Mouse (Mus musculus): ENCODE results near the gene Dusp12. TPM values are rescaled to one million over a fixed set of nuclear protein-coding genes. Genes with fewer than 3 reads are reported as not detected.

Dusp12 gene
- total RNA-seq (2021) = 10 to 100 TPM; 14.4 to 17.9 TPM

DNA sequence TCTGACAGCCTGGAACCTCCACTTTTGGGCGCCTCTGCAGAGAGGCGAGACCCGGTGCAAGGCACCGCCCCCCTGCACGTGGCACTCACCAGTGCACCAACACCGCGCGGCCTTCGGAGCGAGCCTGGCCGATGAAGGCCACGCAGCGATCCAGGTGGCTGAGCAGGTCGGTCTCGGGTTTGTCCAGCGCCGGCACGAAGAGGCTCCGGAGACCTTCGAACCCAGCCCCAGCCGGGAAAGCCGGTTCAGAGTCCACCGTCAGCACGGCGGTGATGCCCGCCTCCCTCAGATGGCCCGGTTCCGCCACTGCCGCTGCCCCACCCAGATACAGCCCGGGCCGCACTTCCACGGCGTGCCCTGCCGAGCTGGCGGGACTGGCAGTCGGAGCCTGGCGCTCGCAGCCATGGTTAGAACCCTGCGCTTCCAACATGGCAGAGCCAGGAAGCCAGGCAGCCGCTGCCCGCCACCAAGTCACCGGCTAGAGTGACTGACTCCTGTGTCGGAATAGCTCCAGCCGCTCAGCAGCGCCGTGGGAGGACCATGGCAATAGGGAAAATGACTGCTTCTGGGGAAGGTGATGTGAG lies at the start of gene Dusp12, which contains the start of gene Gm26620:
TSS of gene Dusp12 (minus strand) at position 563 of the 584 bp plus-strand sequence.
TSS of gene Gm26620 (plus strand) at position 88 of the 584 bp plus-strand sequence.
- intact Hi-C loops (cut with DNase I) = no loop called here
- peak; percentile 90 to 95 for DNase-seq (ENCODE audit: low spot score in 2 of 2)

DNA sequence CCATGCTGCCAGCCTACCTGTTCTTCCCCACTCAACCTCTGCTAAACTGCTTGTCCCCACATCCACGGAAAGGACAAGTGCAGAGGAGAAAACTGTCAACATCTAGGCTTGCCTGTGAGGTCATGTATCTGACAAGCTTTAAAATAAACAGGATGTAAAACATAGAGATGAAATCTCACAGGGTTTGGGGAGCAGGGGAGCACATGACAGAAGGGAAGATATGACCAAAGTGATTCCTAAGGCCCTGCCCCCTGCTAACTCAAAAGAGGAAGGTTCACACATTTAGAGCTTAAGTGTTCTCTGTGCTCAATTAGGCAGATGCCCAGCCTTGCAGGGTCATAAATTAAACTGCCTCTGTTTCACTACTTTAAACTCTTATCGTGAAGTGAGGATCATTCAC lies 49.0 kb upstream of the Dusp12 start:
- intact Hi-C loops (cut with DNase I) = no loop called here

DNA sequence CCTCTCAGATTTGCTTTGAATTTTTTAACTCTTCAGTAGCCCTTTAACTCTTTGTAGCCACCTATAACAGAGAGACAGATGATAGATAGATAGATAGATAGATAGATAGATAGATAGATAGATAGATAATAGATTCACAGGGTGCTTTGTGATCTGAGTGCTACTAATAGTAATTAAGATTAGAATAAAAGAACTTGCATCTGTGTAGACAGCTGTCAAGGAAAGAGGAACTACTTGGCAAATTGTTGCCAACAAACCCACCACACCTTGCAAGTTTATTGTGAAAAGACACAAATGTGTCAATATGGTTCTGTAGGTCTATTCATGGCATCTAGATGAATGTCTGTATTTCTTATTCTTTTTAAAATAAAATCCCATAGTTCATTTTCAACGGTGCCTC lies 48.6 kb upstream of the Dusp12 start:
- intact Hi-C loops (cut with DNase I) = no loop called here

More for the DNA sequence above, 49.0 kb upstream of the Dusp12 start:
- DNase-seq (ENCODE audit: low spot score in 2 of 2) = no peak

DNA sequence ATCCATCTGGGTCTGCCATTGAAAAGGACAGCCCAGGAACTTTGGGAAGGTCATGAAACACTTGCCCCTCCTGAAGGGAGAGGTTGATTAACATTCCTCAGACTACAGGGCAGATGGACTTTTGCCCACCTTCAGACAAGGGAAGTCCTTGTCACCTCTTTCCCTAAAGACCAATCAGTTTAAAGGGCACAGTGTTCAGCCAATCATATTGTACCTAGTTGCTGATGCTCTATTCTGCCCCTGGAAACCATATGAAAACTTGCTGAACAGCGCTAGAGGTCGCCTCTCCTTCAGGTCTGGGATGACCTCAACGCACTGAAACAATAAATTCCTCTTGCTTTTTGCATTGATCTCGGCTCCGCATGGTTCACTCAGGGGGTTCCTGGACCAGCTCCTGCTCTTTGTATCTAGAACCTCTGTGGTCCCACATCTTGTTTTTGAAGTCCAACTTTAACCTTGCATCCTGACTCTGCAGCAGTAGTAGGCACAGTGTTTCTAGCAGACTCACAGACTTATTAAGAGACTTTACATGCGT lies 48.1 kb upstream of the Dusp12 start:
- DNase-seq (ENCODE audit: low spot score in 2 of 2) = no peak
- intact Hi-C loops (cut with DNase I) = no loop called here

More for the DNA sequence above, 48.6 kb upstream of the Dusp12 start:
- no peak for DNase-seq (ENCODE audit: low spot score in 2 of 2)

DNA sequence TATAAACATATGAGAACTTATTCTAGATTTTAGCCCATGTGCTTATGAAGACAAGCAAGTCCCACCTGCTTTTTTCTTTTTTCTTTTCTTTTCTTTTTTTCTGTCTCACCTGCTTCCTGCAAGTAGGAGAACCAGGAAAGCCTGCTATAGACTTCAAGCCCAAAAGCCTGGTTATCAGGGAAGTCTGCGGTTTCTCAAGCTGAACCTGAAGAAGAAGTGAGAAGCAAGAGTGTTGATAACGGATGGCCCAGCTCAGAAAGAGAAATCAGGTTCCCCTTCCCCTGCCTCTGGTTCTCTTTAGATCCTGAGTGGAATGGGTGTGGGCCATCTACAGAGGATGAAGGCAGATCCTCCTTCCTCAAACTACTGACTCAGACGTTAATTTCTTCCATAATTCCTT lies 46.7 kb upstream of the Dusp12 start:
- intact Hi-C loops (cut with DNase I) = no loop called here
- no peak for DNase-seq (ENCODE audit: low spot score in 2 of 2)

DNA sequence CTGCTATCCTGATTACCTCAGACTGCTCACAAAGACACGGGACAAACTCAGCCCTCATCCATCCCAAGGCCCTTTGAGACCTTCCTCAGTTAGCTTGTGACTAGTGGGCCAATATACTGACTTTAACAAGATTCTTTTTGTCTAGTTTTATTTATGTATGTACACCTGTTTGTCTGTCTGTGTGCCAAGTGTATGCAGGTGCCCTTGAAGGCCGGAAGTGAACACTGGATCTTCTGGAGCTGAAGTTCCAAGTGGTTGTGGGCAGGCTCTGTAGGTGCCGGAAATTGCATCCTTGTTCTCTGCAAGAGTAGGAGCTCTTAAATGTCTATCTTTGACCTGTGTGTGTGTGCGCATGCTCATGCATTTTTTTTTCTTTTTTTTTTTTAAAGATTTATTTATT lies 43.9 kb upstream of the Dusp12 start:
- DNase-seq (ENCODE audit: low spot score in 2 of 2) = no peak
- intact Hi-C loops (cut with DNase I) = no loop called here

DNA sequence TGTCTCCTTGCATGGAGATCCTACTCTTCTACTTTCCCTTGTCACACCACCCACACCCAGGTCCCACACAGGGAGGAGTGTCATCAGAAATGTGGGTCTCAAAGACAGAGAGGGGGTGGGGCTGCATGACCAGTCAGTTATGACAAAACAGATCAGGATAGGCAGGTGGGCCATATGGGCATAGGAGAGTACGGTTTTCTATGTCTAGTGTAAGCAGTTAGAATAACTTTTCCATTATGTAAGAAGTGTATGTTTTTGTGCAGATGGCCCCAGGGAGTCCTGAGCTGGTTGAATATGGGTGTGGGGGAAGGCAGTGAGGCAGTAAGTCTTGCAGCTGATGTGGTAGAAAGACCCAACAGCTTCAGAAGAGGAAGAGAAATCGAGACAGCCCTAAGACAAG lies 43.1 kb upstream of the Dusp12 start:
- intact Hi-C loops (cut with DNase I) = no loop called here
- DNase-seq (ENCODE audit: low spot score in 2 of 2) = no peak

DNA sequence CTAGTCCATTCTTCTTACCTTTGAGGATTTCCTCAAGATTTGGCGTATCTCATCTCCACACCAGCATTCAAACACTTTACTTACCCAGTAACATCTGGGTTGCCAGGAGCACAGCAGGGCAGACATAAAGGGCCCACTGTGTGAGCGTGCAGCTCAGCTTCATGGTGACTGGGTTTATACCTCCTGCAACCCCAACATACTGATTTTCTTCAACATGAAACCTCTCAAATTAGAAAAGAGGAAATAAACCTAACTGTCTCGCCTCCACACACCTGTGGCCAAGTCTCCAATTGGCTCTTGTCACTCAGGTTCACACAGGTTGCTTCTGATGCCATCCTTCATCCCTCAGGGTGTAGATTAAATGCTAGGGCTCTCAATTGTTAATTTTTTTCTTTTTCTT lies 42.0 kb upstream of the Dusp12 start, which contains the start of gene Fcrla:
TSS of gene Fcrla (minus strand) at position 206 of the 400 bp plus-strand sequence.
- intact Hi-C loops (cut with DNase I) = no loop called here
- no peak for DNase-seq (ENCODE audit: low spot score in 2 of 2)

DNA sequence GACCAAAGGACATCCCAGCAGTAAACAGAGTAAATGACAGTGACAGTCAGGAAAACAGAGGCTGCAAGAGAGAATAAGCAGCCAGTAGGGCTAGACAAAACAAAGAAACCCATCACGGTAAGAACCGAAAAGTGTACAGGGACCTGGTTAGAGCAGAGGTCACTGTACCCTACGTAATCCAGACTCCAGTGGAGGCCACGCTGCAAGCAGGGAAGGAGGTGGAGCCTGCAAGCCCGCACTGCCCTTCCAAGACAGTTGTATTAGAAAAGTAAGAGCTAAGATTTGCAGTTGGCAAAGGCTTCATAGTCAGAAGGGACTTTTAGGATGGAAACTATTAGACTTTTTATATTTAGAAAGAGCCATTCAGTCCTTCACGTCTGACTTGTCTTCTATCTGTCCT lies 41.6 kb upstream of the Dusp12 start:
- DNase-seq (ENCODE audit: low spot score in 2 of 2) = no peak
- intact Hi-C loops (cut with DNase I) = no loop called here

DNA sequence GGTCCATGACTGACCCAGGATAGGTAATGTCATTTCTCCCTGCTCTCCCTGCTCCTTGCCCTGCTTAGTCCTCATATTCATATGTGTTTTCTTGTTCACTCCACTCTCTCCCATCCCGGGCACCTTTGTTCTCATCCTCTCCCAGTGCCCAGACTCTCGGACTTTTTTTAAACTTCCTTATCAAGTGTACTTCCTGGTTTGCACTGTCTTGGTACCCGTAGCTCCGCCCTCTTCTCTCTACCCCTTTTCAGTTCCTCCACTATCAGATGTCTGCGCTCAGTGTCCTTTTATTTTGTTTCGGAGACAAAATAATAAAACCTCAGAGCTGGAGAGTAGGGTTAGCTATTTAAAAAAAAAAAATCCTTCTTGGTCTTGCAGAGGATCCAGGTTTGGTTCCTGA lies 39.1 kb upstream of the Dusp12 start:
- intact Hi-C loops (cut with DNase I) = no loop called here
- peak in 1 of 2 experiments; percentile 18 for DNase-seq (ENCODE audit: low spot score in 2 of 2)

DNA sequence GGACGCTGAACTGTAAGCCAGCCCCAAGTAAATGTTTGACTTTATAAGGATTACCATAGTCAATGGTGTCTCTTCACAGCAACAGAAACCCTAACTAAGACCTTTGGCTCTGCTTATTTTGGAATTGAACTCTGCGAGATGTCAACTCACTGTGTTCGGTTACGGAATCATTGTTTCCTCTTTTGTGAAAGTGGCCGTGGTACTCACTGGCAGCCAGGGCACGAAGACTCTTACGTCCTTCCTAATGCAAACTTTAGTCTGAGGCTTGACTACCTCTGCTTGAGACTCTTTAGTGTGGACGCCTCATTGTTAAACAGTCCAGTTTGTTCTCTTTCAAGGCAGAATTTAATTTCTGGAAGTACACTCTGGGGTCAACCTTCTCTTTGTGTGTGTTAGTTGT lies 34.0 kb upstream of the Dusp12 start:
- DNase-seq (ENCODE audit: low spot score in 2 of 2) = no peak
- intact Hi-C loops (cut with DNase I) = no loop called here

DNA sequence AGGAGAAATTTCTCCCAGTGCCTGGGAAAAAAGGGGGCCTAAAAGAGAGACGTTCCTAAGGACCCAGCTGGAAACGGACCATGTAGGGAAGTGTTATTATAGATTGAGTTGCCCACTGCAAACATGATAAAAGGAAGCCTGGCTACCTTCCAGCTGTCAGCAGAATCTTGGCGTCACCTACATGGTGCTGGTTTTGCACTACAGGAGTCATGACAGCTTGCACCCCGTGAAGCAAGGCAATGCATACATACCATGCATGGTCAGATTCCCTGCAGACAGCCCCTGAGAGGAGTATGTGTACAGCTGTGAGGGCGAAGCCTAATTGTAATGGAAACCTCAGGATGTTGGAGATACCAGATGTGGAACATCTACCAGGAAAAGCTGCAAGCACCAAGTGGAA lies 30.3 kb upstream of the Dusp12 start:
- intact Hi-C loops (cut with DNase I) = no loop called here
- no peak for DNase-seq (ENCODE audit: low spot score in 2 of 2)

DNA sequence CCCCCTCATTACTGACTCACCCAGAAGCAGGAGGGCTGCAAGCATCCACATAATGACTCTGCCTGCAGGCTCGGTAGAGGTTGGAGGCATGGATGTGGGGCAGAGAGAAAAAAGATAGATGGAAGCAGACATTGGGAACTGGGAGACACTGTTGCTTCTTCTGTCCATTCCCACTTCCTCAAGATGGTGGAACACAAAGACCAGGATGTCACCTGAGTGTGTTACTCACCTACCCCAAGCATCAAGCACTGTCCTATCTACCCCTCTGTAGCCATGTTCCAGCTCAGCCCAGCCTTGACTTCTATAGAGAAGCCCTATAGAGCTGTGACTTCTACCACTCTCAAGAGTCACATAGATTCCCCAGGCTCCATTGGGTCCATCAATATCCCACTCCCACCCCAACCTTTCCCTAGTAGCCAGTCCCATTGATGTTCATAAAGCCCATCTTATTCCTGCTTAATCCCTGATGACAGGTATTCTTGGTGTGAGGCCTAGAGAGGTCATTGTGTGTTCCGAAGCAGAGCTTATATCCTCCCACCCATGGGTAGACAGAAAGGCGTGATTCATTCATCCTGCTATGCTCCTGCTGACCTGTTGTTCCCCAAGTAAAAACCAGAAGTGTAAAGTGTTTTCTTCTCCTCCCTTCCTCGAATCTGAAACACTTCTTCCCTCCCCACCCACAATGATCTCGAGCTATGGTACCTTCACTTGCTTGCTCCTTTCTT lies 27.7 kb upstream of the Dusp12 start, which contains the start of gene Fcrlb:
TSS of gene Fcrlb (minus strand) at position 51 of the 725 bp plus-strand sequence.
- intact Hi-C loops (cut with DNase I) = no loop called here
- no peak for DNase-seq (ENCODE audit: low spot score in 2 of 2)

DNA sequence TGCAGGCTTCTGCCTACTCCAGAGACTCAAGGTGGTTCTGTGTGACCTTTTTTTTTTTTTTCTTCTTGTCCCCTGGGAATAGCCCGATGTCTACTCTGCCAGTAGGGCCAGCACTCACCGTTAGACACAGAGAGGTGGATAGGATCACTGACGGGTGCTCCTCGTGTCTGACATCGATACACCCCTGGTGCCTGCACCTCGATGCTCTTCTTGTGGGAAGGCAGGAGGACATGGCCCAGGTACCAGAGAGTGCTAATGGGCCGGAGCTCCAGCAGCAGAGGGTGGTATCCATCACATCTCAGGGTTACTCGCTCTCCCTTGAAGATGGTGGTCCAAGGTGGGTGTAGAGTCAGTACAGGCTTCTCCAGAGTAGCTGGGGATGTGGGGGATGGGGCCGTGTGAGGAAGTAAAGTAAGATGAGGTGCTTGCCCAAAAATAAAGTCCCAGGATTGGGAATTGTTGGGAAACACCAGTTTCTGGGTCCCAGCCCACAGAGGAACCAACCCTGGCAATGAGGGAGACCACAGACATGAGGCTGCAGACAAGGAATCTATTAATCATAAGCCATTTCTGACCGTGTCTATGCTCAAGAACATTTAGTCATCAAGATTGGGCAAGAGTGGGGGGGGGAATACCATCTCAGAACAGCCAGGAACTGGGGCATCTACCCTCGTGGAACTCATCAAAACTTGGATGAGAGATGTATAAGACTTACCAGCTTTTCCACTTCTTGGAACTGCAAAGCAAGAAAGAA lies 26.7 kb upstream of the Dusp12 start:
- no peak for DNase-seq (ENCODE audit: low spot score in 2 of 2)
- intact Hi-C loops (cut with DNase I) = no loop called here

DNA sequence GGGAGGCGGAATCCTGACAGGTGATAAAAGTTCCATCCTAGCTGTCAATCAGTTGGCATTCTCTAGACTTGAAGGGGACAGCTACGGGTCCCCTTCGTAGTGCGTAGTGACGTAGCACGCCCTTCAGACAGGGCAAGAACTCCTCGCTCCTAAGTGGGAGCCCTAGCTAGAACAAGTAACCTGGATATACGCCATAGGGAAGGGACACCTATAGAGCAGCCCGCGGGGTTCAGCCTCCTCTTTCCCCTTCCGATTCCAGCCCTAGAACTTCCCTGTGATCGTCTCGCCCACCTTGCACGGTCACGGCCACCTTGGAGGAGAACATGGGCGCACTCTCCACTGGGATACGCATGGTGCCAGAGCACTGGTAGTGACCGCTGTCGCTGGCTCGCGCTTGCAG lies 23.0 kb upstream of the Dusp12 start:
- intact Hi-C loops (cut with DNase I) = no loop called here
- peak in 1 of 2 experiments; percentile 11 for DNase-seq (ENCODE audit: low spot score in 2 of 2)

DNA sequence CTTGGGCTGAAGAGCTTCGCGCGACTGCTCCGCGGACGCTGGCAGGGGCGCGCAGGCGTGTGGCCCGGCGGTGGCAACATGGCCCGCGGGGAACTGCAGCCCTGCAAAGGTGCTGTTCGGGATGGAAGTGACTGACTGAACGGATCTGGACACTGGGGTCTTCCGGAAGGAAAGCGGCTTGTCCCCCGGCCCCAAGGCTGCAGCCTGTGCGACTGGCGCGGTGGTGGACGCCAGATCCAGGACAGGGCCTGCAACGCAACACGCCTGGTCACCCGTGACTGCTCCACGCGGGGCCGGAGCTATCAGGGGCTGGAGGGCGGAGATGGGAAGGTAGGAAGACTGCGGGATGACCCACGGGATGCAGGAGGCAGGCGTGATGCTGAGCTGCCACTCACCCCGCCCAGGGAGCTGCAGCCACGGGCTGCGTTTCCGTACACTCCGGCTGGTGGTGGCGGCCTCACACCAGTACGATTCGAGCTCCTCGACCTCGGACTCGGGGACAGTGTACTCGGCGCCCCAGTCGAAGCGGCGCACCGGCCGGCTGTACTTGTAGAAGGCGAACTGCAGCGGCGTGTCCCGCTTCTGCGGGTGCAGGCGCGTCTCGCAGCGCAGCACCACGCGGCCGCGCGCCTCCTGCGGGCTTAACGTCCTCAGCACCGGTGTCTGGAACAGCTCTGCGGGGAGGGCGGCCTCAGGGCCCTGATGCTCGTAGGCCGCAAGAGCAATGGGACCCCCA lies 22.3 kb upstream of the Dusp12 start:
- DNase-seq (ENCODE audit: low spot score in 2 of 2) = peak; percentile 37 to 43
- intact Hi-C loops (cut with DNase I) = no loop called here

DNA sequence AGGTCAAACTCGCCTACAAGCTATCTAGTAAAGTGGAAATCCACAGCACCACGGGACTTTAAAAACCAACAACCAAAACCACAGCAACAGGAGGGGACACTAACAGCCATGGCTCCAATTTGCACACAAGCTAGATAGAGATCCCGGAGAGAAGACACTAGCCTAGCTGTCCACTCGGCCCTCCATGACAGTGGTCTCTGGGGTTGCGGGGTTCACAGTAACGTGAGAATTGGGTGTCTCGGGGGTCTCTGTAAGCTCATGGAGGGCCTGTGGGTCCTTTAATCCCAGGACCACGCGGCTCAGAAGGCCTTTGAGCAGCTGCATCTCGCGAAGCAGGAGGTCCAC lies 21.7 kb upstream of the Dusp12 start:
- intact Hi-C loops (cut with DNase I) = no loop called here
- no peak for DNase-seq (ENCODE audit: low spot score in 2 of 2)

DNA sequence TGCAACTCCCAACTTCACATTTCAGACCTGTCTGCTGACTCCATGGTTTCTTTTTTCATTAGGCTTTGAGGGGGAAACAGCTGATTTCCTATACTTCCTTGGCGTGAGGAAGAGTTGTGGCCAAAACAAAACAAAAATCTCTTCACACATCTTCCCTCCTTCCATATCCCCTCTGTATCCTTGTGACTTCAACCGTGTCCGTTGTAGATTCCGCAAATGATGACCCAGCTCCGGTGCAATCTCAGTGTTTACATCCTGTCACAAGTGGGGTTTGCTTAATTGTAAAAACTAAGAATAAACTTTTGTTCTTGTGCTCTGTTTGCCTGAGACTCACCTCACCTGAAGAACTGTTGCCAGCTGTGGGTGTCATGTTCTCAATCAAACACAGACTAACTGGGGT lies 18.1 kb upstream of the Dusp12 start:
- intact Hi-C loops (cut with DNase I) = no loop called here

DNA sequence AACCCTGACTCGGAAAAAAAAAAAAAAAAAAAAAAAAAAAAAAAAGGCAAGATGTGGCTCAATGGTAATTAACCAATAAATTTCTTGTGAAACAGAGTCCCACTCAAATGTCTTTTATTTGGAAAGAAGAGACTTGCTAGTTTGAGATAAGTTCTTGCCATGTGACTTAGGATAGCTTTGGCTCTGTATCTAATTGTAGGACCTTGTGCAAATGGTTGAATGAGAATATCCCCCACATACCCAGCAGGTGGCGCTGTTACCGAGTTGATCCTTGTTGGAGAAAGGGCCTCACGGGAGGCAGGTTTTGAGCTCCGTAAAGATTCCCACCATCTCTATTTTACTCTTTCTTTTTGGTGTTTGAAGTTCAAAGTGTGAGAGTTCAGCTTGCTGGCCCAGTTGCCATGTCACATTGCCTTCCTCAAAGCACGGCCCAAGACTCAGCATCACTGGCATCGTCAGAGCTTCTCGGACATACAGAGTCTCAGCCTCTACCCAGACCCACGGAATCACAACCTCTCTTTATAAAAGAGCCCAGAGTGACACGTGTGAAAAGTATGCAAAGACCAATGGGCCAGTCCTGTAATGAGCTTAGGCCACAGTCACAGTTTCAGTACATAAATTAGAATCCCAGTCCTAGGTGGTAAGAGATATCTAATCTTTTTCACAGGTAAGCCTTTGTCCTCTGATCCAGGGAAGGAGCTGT lies 16.3 kb upstream of the Dusp12 start:
- intact Hi-C loops (cut with DNase I) = loop anchor here (1.0 kb wide), 2 partner anchors 91 to 95 kb away; no protein-coding TSS in a partner anchor
- DNase-seq (ENCODE audit: low spot score in 2 of 2) = peak; percentile 79 to 88

More for the DNA sequence above, 18.1 kb upstream of the Dusp12 start:
- DNase-seq (ENCODE audit: low spot score in 2 of 2) = no peak
